Mouse (Mus musculus) spleen, embryonic (tissue): ENCODE data around the gene Pnpla7.
"Not testable (repeated sequence)": the region's sequence is repeated elsewhere in the genome, so short reads cannot be mapped to it uniquely, and the experiment has no call there.

Source experiments
- CTCF ChIA-PET: fragments of 350-600 bp; sonication (Branson Sonifier 250); formaldehyde crosslinking; loops from one replicate; lab custom pipeline; 2022; lab: Charles Lee

The Pnpla7 gene

DNA sequence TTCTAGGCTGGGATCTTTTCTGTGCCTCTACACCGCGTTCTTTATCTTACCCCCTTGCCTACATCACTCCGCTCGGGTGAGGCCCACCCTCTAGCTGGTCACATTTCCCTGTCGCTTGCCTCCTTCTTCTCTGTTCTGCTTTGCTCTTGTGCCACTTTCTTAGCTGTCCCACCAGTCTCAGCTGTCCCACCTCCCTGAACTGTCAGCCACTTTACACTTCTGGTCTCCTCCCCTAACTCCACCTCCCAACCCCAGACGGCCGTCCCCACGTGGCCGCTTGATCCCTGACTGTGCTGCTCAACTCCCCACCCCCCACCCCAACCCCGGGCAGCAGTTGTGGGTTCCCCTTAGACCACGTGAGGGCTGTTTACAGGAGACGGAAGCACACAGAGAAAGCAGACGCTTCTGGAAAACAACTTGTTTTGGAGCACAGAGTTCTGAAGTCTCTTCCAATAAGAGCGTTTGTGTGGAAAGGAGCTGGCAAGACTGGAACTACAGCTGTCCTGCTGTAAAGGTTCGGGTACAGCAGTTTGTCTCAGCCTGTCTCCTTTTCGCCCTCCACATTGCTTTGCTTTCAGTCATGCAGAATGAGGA, at the start of gene Pnpla7:
TSS of gene Pnpla7 (plus strand) at position 330 of the 594 bp plus-strand sequence.
- CTCF ChIA-PET = interaction anchor here (0.9 kb wide), 1 partner anchor 1017 kb away, joined by 4 read pairs; no protein-coding TSS in a partner anchor

DNA sequence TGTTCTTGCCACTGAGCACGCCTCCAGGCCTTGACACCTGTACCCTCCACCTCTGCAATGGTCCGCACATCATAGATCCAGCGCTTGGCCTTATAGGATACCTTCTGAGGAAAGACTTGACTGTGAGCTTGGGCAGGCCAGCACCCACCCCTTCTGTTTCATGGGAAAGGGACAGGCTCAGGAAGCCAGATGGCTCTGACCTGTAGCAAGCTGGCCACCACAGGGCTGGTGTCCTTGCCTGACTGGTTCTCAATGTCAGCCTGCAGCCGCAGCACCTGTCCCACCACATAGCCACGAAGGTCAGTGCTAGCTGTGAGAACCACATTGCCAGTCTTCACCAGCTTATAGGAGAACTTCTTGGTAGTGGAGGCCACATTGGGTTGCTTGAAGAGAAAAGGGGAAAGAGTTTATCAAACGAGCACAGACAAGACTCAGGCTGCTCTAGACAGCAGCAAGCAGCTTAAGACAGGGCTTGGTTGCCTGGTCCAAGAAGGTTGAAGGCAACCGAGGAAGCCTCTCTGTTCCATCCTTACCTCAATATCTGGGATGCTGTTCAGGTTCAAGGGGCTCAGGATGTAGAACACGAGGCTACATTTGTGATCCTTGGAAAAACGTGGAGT, 49.4 kb upstream of the Pnpla7 start:
- CTCF ChIA-PET = interaction anchor here (0.6 to 0.7 kb wide), 2 partner anchors 14 to 21 kb away, joined by 3 to 11 read pairs; no protein-coding TSS in a partner anchor

DNA sequence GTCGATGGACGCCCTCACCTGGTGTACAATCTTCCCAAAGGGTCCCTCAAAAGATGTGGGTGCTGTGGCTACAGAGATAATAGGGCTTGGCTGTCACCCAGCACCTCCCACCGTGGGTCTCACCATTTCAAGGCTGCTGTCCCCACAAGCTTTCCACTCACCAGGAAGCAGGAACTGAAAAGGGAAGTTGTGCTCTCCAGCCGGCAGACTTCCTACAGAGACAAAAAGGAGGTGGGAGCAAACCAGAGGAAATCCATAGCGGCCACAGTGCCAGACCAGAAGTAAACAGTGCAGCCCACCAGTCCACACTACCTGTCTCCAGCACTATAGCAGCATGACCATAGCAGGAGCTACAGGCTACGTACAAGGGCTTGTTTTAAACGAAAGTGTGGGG, 48.9 kb upstream of the Pnpla7 start:
- CTCF ChIA-PET = interaction anchor here (0.6 kb wide), 1 partner anchor 21 kb away, joined by 11 read pairs; no protein-coding TSS in a partner anchor

DNA sequence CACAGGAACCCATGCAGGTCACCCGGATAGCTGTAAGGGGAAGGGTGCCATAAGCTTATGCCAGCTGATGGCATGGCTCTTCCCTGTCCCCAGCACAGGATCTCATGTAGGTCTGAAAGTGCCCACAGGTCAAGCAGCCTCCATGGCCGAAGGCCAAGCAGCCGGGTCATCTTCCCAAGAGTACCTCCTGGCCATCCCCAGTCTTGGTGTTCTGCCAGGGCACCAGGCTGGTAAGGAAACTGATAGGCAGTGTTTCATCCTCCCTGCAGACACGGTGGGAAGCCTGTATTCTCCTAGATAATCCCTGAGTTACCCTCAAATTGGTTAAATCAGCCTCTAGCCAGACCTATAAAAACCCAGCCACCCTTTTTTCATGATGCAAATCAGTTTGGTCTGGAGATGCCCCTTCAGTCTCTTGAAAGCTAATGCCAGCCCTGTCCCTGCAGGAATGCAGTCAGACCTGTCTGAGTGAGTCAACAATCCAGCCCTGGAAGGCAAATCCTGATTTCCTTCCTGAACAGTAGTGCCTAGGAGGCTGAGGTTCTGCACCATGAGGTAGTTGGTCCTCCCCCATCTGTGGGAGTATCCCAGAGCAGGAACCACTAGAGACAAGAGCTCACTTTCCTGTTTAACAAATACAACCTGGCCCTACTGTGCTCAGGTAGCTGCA, 47.9 kb upstream of the Pnpla7 start:
- CTCF ChIA-PET = no interaction called here

DNA sequence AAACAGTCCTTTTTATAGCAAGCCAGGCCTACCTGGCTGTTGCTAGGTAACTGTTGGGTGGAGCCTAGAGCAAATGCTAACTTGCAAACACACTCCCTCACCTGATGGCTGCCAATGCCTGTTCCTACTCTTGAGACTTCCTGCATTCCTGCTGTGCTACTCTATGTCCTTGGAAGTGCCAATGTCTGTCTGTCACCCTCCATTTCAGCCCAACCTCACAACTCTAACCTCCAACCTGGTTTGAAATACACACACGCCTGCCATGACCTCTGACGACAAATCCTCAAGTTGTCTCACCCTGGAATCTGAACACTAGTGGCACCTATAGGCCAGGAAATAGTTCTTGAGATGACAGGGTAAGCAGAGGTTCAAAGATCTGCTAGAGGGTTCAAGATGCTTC, 46.7 kb upstream of the Pnpla7 start:
- CTCF ChIA-PET = no interaction called here

DNA sequence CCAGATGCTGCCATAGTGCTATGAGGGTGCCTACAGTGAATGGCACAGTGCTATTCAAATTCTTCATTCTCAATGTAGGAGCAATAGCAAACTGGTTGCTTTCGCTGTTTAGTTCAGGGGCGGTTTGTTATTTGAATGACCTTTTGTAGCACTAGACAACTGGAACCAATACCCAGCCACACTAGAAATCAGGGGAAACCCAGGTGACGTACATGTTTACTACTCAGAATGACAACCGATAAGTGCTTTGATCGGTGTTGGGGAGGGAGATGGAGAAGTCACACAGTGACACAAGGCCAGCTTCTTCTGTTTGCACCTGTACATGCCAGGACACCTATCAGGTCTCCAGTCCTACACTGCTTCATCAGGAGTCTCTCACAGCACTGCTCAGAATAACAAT, 46.2 kb upstream of the Pnpla7 start:
- CTCF ChIA-PET = no interaction called here

DNA sequence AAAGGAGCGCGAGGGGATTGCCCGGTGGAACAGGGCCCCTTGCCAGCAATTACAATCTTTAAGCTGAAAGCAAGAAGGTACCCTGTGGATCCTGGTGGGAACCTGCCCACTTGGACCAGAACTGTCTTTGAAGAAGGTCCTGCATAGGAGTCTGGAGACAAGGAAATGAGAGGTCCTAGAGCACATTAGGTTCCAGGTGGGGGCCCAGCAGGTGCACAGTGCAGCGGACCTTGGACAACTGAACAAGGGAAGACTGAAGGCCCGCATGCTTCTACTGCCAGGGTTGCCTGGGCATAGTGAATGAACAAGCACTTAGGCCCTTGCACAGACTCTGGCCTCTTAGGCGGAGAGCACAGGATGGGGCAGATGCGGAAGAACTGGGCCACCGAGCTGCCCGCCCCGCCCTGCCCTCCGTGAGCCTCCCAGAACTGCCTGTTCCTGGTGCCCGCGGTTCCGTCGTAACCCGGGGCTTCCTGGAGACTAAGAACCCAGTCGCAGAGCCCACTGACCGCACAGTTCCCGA, 41.3 kb upstream of the Pnpla7 start:
- CTCF ChIA-PET = interaction anchor here (2.7 kb wide), 1 partner anchor 15 kb away, joined by 10 read pairs; the partner anchor contains the start of gene Zmynd19

DNA sequence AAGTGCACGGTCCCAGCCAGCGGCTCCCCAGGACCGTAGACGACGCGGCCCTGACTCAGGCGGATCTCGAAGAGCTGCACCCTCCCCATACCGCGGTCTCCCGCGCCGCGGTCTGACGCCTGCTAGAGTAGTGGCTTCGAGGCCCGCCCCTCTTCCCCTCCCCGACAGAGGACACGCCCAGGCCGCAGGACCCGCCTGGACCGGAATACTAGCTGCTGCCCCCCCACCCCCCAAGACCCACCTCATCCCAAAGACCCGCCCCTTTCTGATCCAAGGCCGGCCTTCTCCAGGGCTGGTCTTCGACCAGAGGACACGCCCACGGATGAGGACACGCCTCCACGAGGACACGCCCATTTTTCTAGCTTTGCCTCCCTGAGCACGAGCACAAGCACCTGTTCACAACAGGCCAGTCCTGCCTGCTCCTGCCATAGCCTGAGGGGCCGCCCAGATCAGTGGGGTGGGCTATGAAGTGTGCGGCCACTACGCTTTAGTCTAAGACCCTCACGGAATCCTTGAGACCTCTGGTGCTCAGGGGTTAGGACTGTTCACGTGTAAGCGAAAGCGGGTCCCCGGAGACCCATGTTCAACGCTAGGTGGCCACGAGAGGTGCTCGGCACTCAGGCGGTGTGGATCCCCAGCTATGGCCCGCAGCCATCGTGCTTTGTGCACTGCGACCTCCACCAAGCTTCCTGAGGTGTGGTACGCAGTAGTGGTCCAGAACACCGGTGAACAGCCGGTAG, 40.6 kb upstream of the Pnpla7 start, which contains the start of gene Arrdc1:
TSS of gene Arrdc1 (minus strand) at position 196 of the 740 bp plus-strand sequence.
- CTCF ChIA-PET = interaction anchor here (0.6 to 2.7 kb wide), 2 partner anchors 14 to 28 kb away, joined by 3 to 10 read pairs; partner anchors contain the start of gene Zmynd19

DNA sequence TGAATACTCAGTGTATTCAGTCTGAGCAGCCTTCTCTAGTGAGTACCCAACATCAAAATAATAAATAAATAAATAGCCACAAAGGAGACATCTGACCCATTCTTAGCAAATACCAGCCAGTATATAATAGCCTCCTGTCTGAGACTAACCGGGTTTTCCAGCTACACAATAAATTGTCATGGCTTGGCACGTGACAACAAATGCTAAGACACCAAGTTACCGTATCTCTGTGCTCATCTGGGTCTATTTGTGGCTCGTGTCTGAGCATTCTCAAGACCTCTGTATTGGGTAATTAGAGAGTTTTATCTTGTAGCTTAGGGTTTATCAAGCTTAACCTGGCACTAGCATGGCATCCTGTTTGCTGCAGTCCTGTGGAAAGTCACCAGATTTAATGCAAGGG, 33.7 kb upstream of the Pnpla7 start:
- CTCF ChIA-PET = no interaction called here

DNA sequence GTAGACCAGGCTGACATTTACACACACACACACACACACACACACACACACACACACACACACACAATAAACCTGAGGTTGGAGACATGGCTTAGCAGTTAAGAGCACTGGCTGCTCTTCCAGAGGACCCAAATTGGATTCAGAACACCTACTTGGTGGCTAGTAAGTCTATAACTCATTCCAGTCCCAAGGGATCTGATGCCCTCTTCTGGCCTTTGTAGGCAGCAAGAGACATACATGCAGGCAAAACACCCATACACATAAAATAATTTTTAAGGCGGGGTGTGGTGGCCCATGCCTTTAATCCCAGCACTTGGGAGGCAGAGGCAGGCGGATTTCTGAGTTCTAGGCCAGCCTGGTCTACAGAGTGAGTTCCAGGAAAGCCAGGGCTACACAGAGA, 31.5 kb upstream of the Pnpla7 start:
- CTCF ChIA-PET = not testable (repeated sequence)

DNA sequence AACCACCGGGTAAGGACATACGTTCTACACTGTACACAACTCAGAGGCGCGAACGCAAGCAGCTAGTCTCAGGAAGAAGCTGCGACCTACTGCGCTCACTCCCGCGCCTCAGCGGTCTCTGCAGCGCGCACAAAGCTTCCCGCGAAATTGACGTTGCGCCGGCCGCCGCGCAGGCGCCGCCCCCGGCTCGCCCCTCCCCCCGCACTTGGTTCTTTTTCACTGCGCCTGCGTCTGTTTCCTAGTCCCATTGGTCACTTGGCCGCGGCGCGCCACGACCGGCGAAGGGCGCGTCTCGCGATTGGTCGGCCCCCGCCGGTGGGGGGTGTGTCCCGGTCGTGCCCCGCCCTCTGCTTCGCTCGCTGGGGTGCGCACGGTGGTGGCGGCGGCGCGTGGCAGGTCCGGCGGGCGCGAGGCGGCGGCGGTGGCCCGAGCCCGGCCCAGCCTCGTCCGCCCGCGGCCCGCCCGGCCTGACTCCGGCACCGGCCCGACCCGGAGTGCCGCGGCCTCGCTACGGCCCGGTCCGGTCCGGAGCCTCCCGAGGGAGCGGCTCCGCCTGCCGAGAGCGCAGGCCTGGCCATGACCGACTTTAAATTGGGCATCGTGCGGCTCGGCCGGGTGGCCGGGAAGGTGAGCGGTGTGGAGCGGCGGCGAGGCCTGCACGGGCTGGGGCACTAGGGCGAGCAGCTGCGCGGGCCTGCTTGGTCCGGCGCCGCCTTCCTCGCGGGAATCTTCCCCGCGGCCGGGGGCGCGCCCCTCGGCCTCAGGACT, 26.2 kb upstream of the Pnpla7 start, which contains the start of gene Zmynd19:
TSS of gene Zmynd19 (plus strand) at position 372 of the 768 bp plus-strand sequence.
- CTCF ChIA-PET = interaction anchor here (1.2 to 2.2 kb wide), 2 partner anchors 11 to 14 kb away, joined by 3 to 10 read pairs; partner anchors contain the start of gene Arrdc1

DNA sequence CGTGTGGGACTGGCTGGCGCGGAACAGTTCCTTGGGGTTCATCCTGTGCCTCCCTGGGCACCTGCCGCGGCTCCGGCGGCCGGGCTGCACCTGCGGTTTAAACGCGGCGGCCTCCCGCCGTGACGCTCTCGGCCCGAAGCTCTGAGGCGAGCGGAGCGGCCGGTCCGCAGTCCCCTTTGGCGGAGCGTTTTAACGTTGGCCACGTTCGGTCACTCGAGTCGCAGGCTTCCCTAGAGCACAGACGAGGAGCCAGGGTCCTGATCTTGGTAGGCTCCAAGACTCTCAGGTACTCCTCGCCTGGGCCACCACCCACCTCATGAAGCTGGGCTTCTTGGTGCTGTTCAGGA, 25.7 kb upstream of the Pnpla7 start:
- CTCF ChIA-PET = interaction anchor here (0.6 to 2.2 kb wide), 2 partner anchors 15 to 689 kb away, joined by 6 to 10 read pairs; partner anchors contain the start of gene Arrdc1

DNA sequence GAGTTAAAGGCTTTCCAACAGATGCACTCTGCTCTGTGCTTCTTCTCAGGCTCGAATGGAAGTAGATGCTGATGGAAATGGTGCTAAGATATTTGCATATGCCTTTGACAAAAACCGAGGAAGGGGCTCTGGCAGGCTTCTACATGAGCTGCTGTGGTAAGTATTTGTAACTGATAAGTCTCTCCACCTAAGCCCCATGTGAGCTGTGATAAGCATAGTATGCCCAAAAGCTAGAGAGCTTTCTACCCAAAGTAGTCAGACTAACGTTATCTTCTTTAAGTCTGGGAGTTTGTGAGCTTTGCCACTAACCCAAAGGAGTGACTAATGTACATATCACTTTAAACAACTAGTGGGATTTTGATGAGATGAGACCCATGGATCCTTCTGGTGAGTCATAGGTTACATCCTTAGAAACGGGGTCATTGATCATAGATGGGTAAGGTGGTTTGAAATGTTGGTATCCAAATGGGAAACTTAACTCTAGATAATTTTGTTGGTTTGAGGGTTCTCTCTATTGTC, 23.2 kb upstream of the Pnpla7 start:
- CTCF ChIA-PET = no interaction called here

DNA sequence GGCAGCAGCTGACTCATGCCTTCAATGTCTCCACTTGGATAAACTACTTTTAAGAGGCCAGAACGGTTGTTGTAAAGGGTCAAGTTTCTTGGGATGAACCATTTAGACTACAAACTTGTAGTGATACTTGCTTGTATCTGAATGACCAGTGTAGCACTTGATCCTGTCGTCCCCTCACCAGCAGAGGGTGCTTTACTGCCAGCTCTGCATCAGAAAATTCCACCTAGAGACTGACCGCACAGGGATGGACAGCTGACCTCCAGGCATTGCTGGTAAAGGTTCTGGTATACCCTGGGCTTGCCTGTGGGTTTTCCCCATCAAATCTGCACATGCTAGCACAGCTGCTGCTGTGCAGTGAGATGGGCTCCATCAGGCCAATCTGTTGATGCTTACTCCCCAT, 14.9 kb upstream of the Pnpla7 start:
- CTCF ChIA-PET = interaction anchor here (0.6 to 0.8 kb wide), 2 partner anchors 12 to 77 kb away, joined by 3 to 11 read pairs; no protein-coding TSS in a partner anchor

DNA sequence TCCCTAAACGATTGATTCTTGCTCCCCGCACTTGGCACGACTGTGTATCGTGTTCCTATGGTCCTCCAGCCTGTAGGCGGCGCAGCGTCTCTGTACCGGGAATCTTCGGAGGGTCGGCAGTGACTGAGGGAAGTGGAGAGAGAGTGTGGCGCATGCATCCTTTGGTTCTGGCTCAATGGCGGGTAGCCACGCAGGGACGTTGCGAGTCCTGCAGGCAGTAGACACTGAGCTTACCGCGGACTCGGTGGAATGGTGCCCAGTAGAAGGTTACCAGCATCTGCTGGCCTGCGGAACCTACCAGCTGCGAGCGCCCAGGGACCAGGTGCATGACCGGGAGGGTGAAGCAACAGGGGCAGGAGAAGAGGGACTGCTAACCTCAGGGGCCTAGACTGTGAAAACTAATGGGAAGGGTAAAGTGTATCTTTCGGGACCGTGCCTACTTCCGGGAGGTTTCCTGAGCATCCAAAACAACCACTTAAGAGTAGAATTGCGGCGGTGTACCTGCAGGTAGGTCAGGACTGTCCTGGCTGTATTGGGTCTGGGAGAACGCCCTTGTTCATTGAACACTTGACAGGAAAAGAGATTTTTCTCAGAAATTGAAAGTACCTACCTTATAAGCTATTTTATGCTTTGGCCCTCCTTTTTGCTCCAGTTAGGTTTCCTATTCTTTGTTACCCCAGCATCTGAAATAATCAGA, 13.4 kb upstream of the Pnpla7 start, which contains the start of gene Dph7:
TSS of gene Dph7 (plus strand) at position 97 of the 697 bp plus-strand sequence.
- CTCF ChIA-PET = interaction anchor here (0.7 kb wide), 1 partner anchor 9 kb away, joined by 4 read pairs; no protein-coding TSS in a partner anchor

DNA sequence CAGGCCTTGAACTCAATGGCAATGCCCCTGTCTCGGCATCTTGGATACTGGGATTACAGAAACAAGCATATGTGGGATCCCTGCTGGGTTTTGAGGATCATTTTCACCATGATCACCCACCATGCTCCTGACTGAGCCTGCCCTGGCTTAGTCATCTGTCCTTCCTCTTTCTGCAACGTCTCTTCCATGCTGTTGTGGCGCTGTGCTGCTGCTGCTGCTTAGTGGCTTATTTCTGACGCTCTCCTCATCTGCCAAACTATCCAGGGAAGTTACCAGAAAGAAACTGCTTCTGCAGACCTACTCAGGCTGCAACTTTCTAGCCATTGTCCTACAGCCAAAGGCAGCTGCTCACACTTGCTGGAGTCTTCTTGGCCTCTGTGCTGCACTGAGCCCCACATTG, 5.4 kb upstream of the Pnpla7 start:
- CTCF ChIA-PET = no interaction called here

DNA sequence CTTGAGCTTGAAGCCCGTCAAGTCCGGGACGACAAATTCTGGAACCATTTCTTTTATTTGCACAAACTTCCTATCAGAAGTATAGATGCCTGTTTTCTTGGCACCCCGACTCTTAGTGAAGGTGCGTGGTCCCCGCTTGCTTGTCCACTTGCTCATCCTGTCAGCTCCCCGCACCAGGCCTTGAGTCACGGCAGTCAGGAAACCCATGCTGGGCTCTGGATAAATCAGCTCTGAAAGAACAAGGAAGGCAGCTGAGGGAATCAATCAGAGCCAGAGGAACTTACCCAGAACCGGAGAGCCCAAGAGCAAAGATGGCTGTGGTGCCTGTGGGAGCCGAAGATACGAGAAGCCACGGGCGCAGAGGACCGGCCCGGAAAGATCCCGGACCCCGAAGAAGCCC, 1.4 kb upstream of the Pnpla7 start:
- CTCF ChIA-PET = not testable (repeated sequence)

DNA sequence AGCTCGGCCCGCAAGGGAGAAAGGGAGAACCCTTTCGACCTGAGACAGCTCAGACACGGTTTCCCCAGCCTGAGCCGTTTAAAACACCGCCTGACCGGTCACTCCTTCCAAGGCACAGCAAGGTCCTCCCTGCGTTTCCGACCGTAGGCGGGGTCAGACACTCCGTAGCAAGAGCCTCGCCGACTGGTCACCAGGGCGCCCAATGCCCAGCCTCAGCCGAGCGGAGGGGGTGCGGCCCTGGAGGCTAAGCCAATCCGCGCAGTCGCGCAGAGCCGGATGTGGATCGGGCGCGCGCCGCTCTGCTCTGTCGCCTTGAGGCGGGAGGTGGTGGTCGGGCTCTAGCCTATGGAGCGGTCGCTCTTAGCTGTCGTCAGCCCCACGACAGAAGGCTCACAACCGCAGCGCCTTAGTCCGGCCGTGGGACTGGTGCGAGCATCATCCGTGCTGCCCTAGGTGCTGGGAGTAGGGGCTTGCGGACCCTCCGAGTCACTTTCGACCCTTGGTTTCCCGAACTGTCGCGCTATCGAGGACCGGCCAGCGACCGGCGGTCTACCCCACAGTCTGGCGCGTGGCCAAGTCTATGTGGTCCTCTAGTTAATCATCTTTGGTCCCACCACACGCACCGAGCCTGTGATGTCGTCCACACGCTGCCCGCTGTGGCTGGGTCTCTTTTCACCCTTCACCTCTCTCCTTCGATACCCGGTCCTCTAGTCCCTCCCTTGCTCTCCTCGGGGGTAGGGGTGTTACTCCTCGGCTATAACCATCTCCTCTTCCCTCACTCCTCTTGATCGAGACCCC, 728 bp upstream of the Pnpla7 start, which contains the start of gene Mrpl41:
TSS of gene Mrpl41 (minus strand) at position 193 of the 798 bp plus-strand sequence.
- CTCF ChIA-PET = interaction anchor here (0.9 kb wide), 1 partner anchor 1018 kb away, joined by 4 read pairs; no protein-coding TSS in a partner anchor
